Mouse (Mus musculus) forebrain, embryonic 16.5 days (tissue): ENCODE results near the gene Gm49358. TPM values are rescaled to one million over a fixed set of nuclear protein-coding genes. Genes with fewer than 3 reads are reported as not detected.

Experiments
- ATAC-seq: fragments of 200-750 bp; cut with Nextera tagmentation; 2 replicates; pipeline ENCODE4 v1.8.0; 2017; ENCODE audit warnings: mild to moderate bottlenecking, moderate library complexity
- H3K27ac ChIP-seq: fragments of 300-500 bp; sonication (generic); 2 replicates; pipeline ENCODE4 v1.5.1; 2014; ENCODE audit warnings: low read length, control low read depth
- H3K27me3 ChIP-seq: fragments of 300-500 bp; sonication (generic); replicated peaks from 2 replicates; pipeline ENCODE4 v1.6.1; 2014; ENCODE audit warnings: low read length; ENCODE audit not compliant: control insufficient read depth, insufficient read depth
- H3K36me3 ChIP-seq: fragments of 300-500 bp; sonication (generic); 2 replicates; pipeline ENCODE4 v1.6.1; 2014; ENCODE audit not compliant: control insufficient read depth, insufficient read depth
- H3K4me1 ChIP-seq: fragments of 300-500 bp; sonication (generic); replicated peaks from 2 replicates; pipeline ENCODE4 v1.6.1; 2014; ENCODE audit warnings: low read length; ENCODE audit not compliant: control insufficient read depth, insufficient read depth
- H3K4me2 ChIP-seq: fragments of 300-500 bp; sonication (generic); 2 replicates; pipeline ENCODE4 v1.6.1; 2014; ENCODE audit warnings: mild to moderate bottlenecking, low read length, control low read depth
- H3K4me3 ChIP-seq: fragments of 300-500 bp; sonication (generic); replicated peaks from 2 replicates; pipeline ENCODE4 v1.5.1; 2014; ENCODE audit warnings: mild to moderate bottlenecking, low read length, control low read depth
- H3K9ac ChIP-seq: fragments of 300-500 bp; sonication (generic); replicated peaks from 2 replicates; pipeline ENCODE4 v1.6.1; 2014; ENCODE audit warnings: low read depth, low read length, control low read depth
- H3K9me3 ChIP-seq: fragments of 300-500 bp; sonication (generic); 2 replicates; pipeline ENCODE4 v1.6.1; 2016; ENCODE audit warnings: low read length; ENCODE audit not compliant: control insufficient read depth
- WGBS: fragments of 180-500 bp; shearing (Covaris S2); extraction: QIAGEN DNeasy Blood & Tissue Kit; methylation state at CpG from one replicate; pipeline ENCODE4 v1.1.7; 2014; 5-methylcytosine and 5-hydroxymethylcytosine counted together
- polyA plus RNA-seq: library from polyadenylated mRNA; unstranded; fragments of >200 nt; fragmentation: Nextera tagmentation; extraction: Ambion mirVana; gene quantifications from 2 replicates; pipeline ENCODE4 v1.2.1, GENCODE M21; 2015

The Gm49358 gene
- polyA plus RNA-seq = not detected in 2 replicates

DNA sequence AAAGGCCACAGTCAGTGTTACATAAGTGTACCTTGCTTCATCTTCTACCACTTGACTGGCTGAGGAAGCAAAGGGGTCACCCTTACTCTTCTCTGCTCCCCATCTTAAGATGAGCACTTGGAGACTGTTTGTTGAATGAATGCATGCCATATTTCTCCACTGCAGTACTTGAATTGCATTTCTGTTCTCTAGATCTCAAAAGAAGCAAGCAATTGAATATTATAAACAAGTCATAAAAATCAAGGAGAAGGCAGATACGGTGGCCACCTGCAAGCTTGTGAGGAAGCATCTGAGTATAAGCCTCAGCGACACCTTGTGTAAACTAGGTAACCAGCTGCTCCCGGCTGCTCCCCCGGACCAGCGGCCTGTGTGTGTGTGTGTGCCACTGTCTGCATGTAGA, at the start of gene Gm49358:
Gene Gm49358 (plus strand): TSS at position 301 of the 400 bp plus-strand sequence.
- ATAC-seq = no peak

DNA sequence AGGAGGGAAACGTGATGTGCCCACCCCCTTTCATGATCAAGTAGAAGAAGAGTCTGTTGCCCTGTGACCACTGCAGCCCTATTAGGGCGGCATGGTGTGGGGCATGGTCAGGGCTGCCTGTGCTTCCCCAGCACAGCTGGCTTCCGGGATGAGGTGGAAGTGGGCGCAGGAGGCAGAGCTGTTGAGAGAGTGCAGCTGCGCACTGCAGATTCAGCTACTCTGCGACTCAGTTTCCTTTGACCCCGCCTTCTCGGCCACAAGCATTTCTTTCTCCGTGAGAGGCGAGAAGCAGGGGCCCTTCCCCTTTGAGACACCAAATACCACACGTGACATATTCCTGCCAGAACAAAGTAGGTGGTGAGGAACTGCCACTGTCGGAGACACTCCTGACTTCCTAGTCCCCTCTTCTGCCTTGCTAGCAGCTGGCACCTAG, 36.2 kb upstream of the Gm49358 start:
- peaks cover 6% of the 10 kb centered on the region for H3K4me1 ChIP-seq
- H3K27ac ChIP-seq = no peak overlapping the region
- H3K4me3 ChIP-seq = peak overlapping the region; percentile 28; the same call in 1 of the 2 replicates
- no peaks in the 10 kb centered on the region for H3K27me3 ChIP-seq
- no peaks in the 10 kb centered on the region for H3K9me3 ChIP-seq
- WGBS = 8% methylated on average over 12 of the region's 12 CpGs
- H3K36me3 ChIP-seq = no peaks in the 10 kb centered on the region
- ATAC-seq = peak; percentile 65
- H3K9ac ChIP-seq = peak overlapping the region; percentile 27
- H3K4me2 ChIP-seq = peak overlapping the region; percentile 47

More for the DNA sequence above, at the start of gene Gm49358:
- Histone ChIP-seq H3K4me3 (no peak within 1 kb of the TSS), H3K4me1 (peaks cover 6% of the 10 kb centered on the region), H3K36me3 (no peaks in the 10 kb centered on the region), H3K27ac (no peak within 1 kb of the TSS), H3K9ac (no peak within 1 kb of the TSS), H3K9me3 (no peaks in the 10 kb centered on the region), H3K4me2 (no peak within 1 kb of the TSS), H3K27me3 (no peaks in the 10 kb centered on the region)
- WGBS = 95% methylated on average over 5 of the region's 5 CpGs

DNA sequence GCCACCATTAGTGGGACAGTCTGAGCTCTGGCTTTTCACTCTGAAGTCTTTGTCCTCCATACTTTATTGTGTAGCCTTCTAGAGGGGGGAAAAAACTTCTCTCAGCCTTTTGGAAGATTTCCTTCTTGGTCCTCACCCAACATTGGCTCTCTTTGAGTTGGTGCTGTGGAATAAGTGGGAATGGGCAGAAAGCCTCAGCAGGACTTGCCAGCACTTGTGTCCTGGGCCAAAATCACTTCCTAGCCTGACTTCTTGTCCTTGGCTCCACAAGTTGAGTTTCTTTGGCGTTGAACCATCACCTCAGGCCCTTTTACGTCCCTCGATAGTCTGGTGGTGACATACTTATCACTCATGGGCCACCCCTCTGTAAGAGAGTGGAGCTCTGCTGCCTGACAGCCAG, 35.6 kb upstream of the Gm49358 start:
- Histone ChIP-seq H3K9me3 (no peaks in the 10 kb centered on the region), H3K27ac (no peak overlapping the region), H3K4me2 (no peak overlapping the region), H3K9ac (no peak overlapping the region), H3K27me3 (no peaks in the 10 kb centered on the region), H3K36me3 (no peaks in the 10 kb centered on the region), H3K4me1 (peaks cover 6% of the 10 kb centered on the region), H3K4me3 (no peak overlapping the region)
- ATAC-seq = no peak
- 83% methylated on average over 3 of the region's 3 CpGs for WGBS

DNA sequence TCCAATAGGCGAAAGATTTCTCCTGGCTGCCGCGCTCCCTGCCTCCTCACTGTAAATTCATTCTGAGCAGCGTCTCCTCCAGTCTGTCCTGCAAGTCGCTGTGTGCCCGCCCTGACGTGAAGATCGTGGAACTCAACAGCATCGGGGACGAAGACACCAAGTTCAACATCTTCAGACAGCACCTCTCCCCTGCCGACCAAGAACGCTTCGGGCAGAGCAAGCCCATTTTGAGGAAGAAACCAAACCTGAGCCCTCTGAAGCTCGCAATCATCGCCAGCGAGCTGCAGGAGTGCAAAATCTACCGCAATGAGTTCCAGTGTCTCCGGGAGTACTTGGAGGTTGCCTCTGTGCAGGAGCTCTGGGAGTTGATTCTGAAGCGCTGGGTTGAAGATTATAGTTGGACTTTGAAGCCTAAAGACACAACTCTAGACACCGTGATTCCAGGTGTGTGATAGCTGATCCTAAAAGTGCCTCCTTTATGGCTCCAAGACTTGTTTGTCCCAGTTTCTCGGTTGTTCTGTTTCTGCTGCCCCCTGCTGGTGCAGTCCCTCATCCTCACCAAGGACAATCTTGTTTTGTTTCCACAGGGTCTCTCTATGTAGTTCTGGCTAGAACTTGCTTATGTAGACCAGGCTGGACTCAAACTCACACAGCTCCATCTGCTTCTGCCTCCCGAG, 32.8 kb upstream of the Gm49358 start:
- H3K4me3 ChIP-seq = peak overlapping the region; percentile 47
- no peaks in the 10 kb centered on the region for H3K27me3 ChIP-seq
- peak overlapping the region; percentile 64 for H3K4me2 ChIP-seq
- H3K9ac ChIP-seq = peak overlapping the region; percentile 58
- H3K4me1 ChIP-seq = peaks cover 6% of the 10 kb centered on the region
- H3K36me3 ChIP-seq = no peaks in the 10 kb centered on the region
- ATAC-seq = peak; percentile 69
- H3K27ac ChIP-seq = no peak overlapping the region
- WGBS = 12% methylated on average over 22 of the region's 22 CpGs
- H3K9me3 ChIP-seq = no peaks in the 10 kb centered on the region

DNA sequence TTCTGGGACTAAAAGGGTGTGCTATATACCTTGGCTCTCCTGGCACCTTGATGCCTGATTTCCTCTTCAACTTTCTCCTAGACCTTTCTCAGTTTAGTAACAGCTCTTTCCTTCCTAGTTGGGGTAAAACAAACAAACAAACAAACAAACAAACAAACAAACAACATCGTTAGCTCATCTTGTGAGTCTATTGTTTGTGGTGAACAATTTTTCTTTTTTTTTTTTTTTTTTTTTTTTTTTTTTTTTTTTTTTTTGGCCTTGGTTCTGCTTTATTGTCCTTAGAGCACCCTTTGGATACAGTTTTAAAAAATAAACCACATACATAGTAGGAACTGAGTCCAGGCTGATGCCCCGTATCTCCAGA, 32.3 kb upstream of the Gm49358 start:
- Histone ChIP-seq H3K9ac (no peak overlapping the region), H3K4me1 (peaks cover 6% of the 10 kb centered on the region), H3K36me3 (no peaks in the 10 kb centered on the region), H3K27ac (no peak overlapping the region), H3K4me3 (no peak overlapping the region), H3K9me3 (no peaks in the 10 kb centered on the region), H3K27me3 (no peaks in the 10 kb centered on the region), H3K4me2 (no peak overlapping the region)
- ATAC-seq = no peak
- WGBS = 73% methylated on average over 2 of the region's 2 CpGs

DNA sequence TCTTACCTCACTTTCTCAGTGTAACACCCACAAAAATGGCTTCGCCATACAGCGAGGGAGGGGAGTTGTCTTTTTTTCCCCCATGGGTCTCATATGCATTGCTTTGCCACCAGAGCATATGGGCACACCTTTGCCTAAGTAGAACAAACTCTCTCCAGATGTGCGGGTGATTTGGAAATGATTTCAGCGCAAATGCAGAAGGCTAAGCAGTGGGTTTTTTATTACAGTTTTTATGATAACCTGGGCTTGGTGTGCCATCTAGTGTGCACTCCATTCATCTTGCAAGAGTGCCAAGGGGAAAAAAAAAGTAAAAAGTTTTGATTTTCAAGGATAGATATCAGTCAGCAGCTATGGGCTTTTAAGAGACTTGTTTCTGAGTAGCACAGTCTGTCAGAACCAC, 28.7 kb upstream of the Gm49358 start:
- Histone ChIP-seq H3K4me1 (no peaks in the 10 kb centered on the region), H3K4me3 (no peak overlapping the region), H3K9me3 (no peaks in the 10 kb centered on the region), H3K4me2 (no peak overlapping the region), H3K9ac (no peak overlapping the region), H3K27me3 (no peaks in the 10 kb centered on the region), H3K36me3 (no peaks in the 10 kb centered on the region), H3K27ac (no peak overlapping the region)
- ATAC-seq = no peak
- 91% methylated on average over 4 of the region's 4 CpGs for WGBS

DNA sequence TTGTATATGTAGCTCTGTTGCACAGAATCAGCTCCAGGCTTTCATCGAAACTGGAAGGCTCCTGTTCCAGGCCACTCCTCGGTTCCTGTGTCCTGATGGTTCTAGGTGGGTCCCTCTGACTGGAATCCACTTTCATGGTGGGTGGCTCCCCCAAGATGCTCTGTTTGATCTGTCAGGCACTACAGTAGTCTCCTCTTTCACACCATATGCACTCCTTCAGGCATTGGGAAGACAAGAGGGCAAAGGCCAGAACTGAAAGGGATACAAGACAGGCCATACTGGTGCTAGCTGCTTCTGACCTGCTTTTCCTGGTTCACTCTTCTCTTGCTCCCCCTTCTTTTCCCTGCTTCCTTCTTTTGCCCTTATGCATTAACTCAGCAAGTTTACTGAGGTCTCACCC, 20.9 kb upstream of the Gm49358 start:
- H3K9ac ChIP-seq = no peak overlapping the region
- no peak overlapping the region for H3K4me2 ChIP-seq
- no peak overlapping the region for H3K27ac ChIP-seq
- no peaks in the 10 kb centered on the region for H3K27me3 ChIP-seq
- ATAC-seq = no peak
- H3K4me3 ChIP-seq = no peak overlapping the region
- H3K36me3 ChIP-seq = no peaks in the 10 kb centered on the region
- WGBS = 94% methylated on average over 2 of the region's 2 CpGs
- no peaks in the 10 kb centered on the region for H3K4me1 ChIP-seq
- no peaks in the 10 kb centered on the region for H3K9me3 ChIP-seq

DNA sequence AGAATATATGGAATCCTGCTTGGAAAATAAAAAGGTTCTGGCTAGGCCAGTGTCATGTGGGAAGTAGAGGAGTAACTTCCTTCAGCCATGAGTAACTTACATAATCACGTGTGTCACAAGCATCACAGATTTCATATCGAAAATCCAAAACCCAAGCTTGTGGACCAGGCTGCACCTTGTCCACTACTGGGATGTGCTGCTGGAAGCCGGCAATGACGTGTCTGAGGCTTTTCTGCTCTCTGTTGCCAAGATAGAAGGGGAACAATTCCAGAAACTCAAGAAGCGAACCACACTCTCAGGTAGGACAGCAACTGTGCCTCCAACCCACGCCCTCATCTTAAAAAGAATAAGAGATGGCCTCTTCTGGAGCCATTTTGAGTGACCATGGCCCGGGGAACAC, 19.5 kb upstream of the Gm49358 start:
- no peaks in the 10 kb centered on the region for H3K27me3 ChIP-seq
- H3K4me2 ChIP-seq = no peak overlapping the region
- H3K36me3 ChIP-seq = no peaks in the 10 kb centered on the region
- WGBS = 89% methylated on average over 7 of the region's 7 CpGs
- H3K4me3 ChIP-seq = no peak overlapping the region
- H3K27ac ChIP-seq = no peak overlapping the region
- no peaks in the 10 kb centered on the region for H3K4me1 ChIP-seq
- no peak for ATAC-seq
- no peaks in the 10 kb centered on the region for H3K9me3 ChIP-seq
- H3K9ac ChIP-seq = no peak overlapping the region

DNA sequence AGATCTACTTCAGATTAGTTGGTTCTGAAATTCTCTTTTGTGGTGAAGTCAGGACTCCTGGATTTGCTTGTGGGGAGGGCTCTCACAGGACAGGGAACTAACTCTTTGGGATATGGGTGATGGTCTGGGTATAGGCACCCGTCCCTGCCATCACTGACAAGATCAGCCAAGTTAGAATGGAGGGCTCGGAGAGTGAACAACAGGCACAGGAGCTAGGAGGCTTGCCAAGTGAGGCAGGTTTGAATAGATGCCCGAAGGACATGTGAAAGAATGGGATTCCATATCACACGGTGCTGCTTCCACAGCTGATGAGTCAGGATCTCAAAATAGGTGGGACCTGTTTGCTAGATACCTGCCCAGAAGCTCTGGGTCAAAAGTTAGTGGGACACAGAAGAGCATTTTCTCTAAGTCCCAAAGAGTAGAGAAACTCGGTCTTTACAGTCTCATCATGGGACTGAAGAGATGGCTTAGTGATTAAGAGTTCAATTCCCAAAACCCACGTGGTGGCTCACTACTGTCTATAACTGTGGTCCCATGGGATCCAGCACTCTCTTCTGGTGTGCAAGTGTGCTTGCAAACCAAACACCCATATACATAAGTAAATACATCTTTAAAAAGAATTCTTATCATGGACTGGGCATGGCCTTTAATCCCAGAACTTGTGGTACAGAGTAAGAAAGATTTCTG, 7.8 kb upstream of the Gm49358 start:
- Histone ChIP-seq H3K4me1 (no peaks in the 10 kb centered on the region), H3K4me2 (no peak overlapping the region), H3K4me3 (no peak overlapping the region), H3K9me3 (no peaks in the 10 kb centered on the region), H3K27ac (no peak overlapping the region), H3K36me3 (no peaks in the 10 kb centered on the region), H3K9ac (no peak overlapping the region), H3K27me3 (no peaks in the 10 kb centered on the region)
- ATAC-seq = no peak
- 82% methylated on average over 6 of the region's 6 CpGs for whole genome bisulfite sequencing
